Mouse (Mus musculus) midbrain, embryonic 11.5 days (tissue): ENCODE data around the gene Barhl1. TPM values are rescaled to one million over a fixed set of nuclear protein-coding genes. Genes with fewer than 3 reads are reported as not detected.

Experiments
- ATAC-seq: fragments of 200-750 bp; cut with Nextera tagmentation; 2 replicates; pipeline ENCODE4 v1.8.0; 2017; ENCODE audit warnings: moderate TSS enrichment, moderate library complexity; ENCODE audit not compliant: low FRiP score
- DNase-seq: peaks from one replicate; pipeline ENCODE4 v3.0.0; 2015; ENCODE audit warnings: low spot score; ENCODE audit errors: missing footprints
- H3K27ac ChIP-seq: fragments of 300-500 bp; sonication (generic); 2 replicates; pipeline ENCODE4 v1.5.1; 2014; ENCODE audit warnings: low read depth, low read length
- H3K27me3 ChIP-seq: fragments of 300-500 bp; sonication (generic); 2 replicates; pipeline ENCODE4 v1.6.1; 2014; ENCODE audit warnings: mild to moderate bottlenecking, low read length, moderate library complexity, mixed read lengths; ENCODE audit not compliant: control insufficient read depth, insufficient read depth
- H3K36me3 ChIP-seq: fragments of 300-500 bp; sonication (generic); 2 replicates; pipeline ENCODE4 v1.6.1; 2014; ENCODE audit warnings: mild to moderate bottlenecking, low read length, moderate library complexity, mixed read lengths; ENCODE audit not compliant: control insufficient read depth, insufficient read depth
- H3K4me1 ChIP-seq: fragments of 300-500 bp; sonication (generic); 2 replicates; pipeline ENCODE4 v1.6.1; 2014; ENCODE audit warnings: low read length; ENCODE audit not compliant: control insufficient read depth, insufficient read depth
- H3K4me2 ChIP-seq: fragments of 300-500 bp; sonication (generic); 2 replicates; pipeline ENCODE4 v1.6.1; 2014; ENCODE audit warnings: mild to moderate bottlenecking, moderate library complexity
- H3K4me3 ChIP-seq: fragments of 300-500 bp; sonication (generic); 2 replicates; pipeline ENCODE4 v1.5.1; 2014; ENCODE audit warnings: low read depth, low read length
- H3K9ac ChIP-seq: fragments of 300-500 bp; sonication (generic); 2 replicates; pipeline ENCODE4 v1.6.1; 2014; ENCODE audit warnings: low read length
- H3K9me3 ChIP-seq: fragments of 300-500 bp; sonication (generic); 2 replicates; pipeline ENCODE4 v1.6.1; 2016; ENCODE audit warnings: low read length; ENCODE audit not compliant: control insufficient read depth
- WGBS: fragments of 180-500 bp; shearing (Covaris S2); extraction: QIAGEN DNeasy Blood & Tissue Kit; methylation state at CpG from one replicate; pipeline ENCODE4 v1.1.7; 2014; 5-methylcytosine and 5-hydroxymethylcytosine counted together
- polyA plus RNA-seq: library from polyadenylated mRNA; unstranded; fragments of >200 nt; fragmentation: Nextera tagmentation; extraction: Ambion mirVana; gene quantifications from 2 replicates; pipeline ENCODE4 v1.2.1, GENCODE M21; 2014

Barhl1 gene
- polyA plus RNA-seq, 1 experiment from 2014 or later: 12.7 TPM

- H3K9me3 ChIP-seq: no peaks in the 10 kb centered on the region
- ATAC-seq: peak; percentile 84
- peak overlapping the region; percentile 41 for H3K4me2 ChIP-seq
- peak overlapping the region; percentile 50 for H3K9ac ChIP-seq
- H3K36me3 ChIP-seq: no peaks in the 10 kb centered on the region
- H3K4me1 ChIP-seq: peaks cover 46% of the 10 kb centered on the region
- peaks cover 95% of the 10 kb centered on the region for H3K27me3 ChIP-seq
- H3K4me3 ChIP-seq: peak overlapping the region; percentile 22
- peak overlapping the region; percentile 65 for H3K27ac ChIP-seq
- under 1% methylated on average over 39 of the region's 39 CpGs for WGBS
- peak; percentile 95 for DNase-seq
Observed at GRCm38 (mm10) chr2:28908389-28909153, 7.9 kb downstream of the Barhl1 start.

DNA sequence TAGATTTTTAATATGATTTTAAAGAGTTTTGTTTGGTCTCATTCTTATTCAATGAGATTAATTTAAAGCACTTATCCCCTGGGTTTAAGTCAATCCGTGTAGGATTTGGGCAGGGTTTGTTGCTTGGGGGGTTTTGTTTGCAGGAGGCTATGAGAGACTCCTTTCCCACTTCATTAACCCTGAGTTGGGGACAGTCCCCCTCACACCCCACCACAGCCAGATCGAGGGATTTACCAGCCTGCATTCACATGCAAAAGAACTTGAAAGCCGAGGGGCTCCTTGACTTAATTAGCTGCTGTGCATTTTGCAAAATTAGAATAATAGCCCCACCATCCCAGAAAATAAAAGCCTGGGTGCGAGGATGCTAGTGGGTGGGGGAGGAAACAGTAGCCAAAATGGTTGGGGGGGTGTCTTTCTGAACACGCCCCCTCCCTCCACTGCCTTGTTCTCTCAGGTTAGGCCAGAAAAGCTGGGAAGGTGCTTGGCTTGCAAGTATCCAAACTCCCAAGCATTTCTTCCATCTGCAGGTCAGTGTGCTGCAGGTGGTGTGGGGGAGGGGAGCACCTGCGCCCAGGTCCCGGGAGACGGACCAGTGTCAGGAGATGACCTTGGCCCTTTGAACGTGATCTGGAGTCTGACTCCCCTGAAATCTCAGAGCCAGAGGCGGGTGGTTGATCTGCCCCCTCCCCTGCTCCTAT, 8.6 kb downstream of the Barhl1 start:
- no peak for DNase-seq
- Histone ChIP-seq H3K27me3 (peaks cover 95% of the 10 kb centered on the region), H3K9ac (no peak overlapping the region), H3K4me1 (peaks cover 46% of the 10 kb centered on the region), H3K27ac (peak overlapping the region; percentile 13; the same call in 1 of the 2 replicates), H3K4me2 (peak overlapping the region; percentile 41; the same call in 1 of the 2 replicates), H3K4me3 (no peak overlapping the region), H3K9me3 (no peaks in the 10 kb centered on the region), H3K36me3 (no peaks in the 10 kb centered on the region)
- 2% methylated on average over 10 of the region's 10 CpGs for WGBS
- ATAC-seq: peak; percentile 43

DNA sequence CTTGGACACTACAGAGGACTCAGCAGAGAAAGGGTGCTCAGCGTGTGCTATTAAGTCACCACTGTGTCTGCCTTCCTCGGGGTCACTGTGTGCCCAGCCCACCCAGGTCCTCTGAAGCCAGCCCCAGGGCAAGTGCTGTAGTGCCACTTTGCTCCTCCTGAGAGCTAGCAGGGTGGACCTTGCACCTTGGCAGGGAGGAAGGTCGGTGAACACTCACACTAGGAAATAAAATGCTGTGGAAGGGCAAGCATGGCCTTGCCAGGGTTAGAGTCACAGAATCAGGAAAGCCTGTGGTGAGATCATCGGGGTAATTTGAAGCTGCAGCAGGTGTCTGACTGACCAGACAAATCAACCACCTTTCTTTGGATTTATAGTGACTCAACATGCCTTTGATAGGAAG, 10.9 kb downstream of the Barhl1 start:
- Histone ChIP-seq H3K36me3 (no peaks in the 10 kb centered on the region), H3K27ac (no peak overlapping the region; the same call in 1 of the 2 replicates), H3K9ac (no peak overlapping the region), H3K9me3 (no peaks in the 10 kb centered on the region), H3K4me3 (no peak overlapping the region), H3K4me1 (peaks cover 39% of the 10 kb centered on the region), H3K4me2 (no peak overlapping the region), H3K27me3 (peaks cover 95% of the 10 kb centered on the region)
- DNase-seq (no peak), ATAC-seq (0 out of 2 replicates have a peak, but pooled peaks have one; percentile 17)
- 26% methylated on average over 4 of the region's 4 CpGs for WGBS

DNA sequence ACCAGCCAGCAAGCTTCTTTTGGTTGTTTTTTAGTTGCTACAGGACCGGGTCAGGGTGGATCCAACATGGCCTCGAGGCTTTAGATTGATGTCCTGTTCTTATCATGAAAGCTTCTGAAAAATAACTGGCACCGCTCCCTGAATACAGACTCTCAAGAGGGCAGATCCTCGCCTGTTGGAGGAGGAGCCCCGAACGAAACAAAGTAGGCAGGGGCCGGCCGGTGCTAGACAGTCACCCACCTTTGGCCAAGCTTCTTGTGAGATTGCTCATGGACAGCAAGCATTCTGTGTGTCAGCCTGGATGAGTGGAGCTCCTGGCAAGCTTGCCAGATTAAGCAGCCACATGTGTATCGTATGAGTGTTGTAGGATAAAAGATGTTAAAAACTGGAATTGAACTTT, 11.7 kb downstream of the Barhl1 start:
- Histone ChIP-seq H3K4me3 (no peak overlapping the region), H3K36me3 (no peaks in the 10 kb centered on the region), H3K9me3 (no peaks in the 10 kb centered on the region), H3K4me1 (peaks cover 39% of the 10 kb centered on the region), H3K27me3 (peaks cover 95% of the 10 kb centered on the region), H3K9ac (no peak overlapping the region), H3K27ac (no peak overlapping the region), H3K4me2 (no peak overlapping the region)
- 63% methylated on average over 9 of the region's 9 CpGs for WGBS
- no peak for ATAC-seq
- peak; percentile 87 for DNase-seq

DNA sequence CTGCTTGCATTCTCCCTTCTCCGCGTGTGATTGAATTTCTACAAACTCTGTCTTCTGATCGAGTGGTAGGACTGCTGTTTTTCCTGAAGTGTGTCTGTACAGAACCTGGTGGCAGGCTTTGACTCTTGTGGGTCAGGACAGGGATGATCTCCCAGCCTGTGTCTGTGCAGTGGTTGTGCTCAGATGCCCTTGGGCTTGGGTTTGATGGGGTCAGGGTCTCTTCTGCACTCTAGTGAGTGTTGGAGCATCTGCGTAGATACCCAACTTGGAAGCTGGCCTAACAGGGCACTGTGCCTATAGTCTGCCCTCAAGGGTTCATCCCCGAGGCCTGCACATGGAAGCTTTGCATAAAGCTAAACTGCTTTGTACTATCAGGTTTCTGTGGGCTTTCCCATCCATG, 12.6 kb downstream of the Barhl1 start:
- no peaks in the 10 kb centered on the region for H3K36me3 ChIP-seq
- H3K27me3 ChIP-seq: peaks cover 93% of the 10 kb centered on the region
- ATAC-seq (no peak), DNase-seq (peak; percentile 80)
- H3K4me1 ChIP-seq: peaks cover 32% of the 10 kb centered on the region
- no peak overlapping the region for H3K9ac ChIP-seq
- H3K27ac ChIP-seq: no peak overlapping the region
- 79% methylated on average over 5 of the region's 5 CpGs for WGBS
- H3K4me3 ChIP-seq: no peak overlapping the region
- H3K9me3 ChIP-seq: no peaks in the 10 kb centered on the region
- H3K4me2 ChIP-seq: no peak overlapping the region

DNA sequence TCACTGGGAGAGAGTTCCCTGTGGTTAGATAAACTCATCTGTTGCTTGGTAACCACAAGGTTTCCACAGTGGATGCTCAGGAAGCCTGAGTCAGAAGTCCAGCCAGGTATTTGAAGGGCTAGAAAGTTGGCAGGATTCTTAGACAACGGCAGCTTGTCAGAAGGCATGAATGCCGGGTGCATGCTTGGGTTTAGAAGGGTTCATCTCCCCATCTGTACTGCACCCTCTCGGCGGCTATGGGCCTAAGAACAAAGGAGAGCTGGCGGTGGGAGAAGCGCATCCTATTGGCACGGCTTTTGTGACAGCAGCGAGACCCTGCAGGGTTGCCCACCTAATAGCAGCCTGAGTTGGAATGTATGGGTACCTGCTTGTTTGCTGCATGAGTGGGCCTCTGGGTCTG, 14.2 kb downstream of the Barhl1 start:
- no peaks in the 10 kb centered on the region for H3K9me3 ChIP-seq
- no peak overlapping the region for H3K4me2 ChIP-seq
- H3K9ac ChIP-seq: no peak overlapping the region
- H3K4me3 ChIP-seq: no peak overlapping the region
- no peak for ATAC-seq
- no peaks in the 10 kb centered on the region for H3K36me3 ChIP-seq
- H3K27ac ChIP-seq: no peak overlapping the region
- H3K4me1 ChIP-seq: peaks cover 16% of the 10 kb centered on the region
- H3K27me3 ChIP-seq: peaks cover 83% of the 10 kb centered on the region
- 85% methylated on average over 8 of the region's 8 CpGs for WGBS
- no peak for DNase-seq

DNA sequence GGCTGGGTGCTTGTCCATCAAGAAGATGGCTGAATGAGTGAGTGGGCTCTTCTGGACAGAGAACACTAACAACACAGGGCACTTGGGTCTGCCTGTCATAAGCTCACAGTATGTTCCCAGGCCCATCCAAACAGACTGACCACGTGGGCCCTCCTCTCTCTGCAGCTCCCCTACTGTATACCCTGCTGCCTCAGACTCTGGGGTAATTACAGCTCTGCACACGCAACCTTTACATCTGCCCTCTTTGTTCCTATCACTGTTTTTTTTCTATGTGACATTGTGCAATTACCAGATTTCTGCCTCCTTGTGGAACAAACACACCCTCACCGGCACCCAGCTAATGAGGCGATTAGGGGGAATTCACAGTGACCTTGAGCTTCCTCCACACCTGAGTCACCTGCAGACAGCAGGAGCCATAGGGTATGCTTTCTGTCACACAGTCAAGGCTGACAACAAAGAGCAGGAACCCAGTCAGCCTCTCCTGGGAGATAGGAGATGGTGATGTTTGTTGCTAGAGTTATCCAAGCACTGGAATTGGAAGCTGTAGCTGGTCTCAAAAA, 19.0 kb downstream of the Barhl1 start:
- Histone ChIP-seq H3K36me3 (no peaks in the 10 kb centered on the region), H3K9ac (no peak overlapping the region), H3K4me3 (no peak overlapping the region), H3K4me2 (no peak overlapping the region), H3K9me3 (no peaks in the 10 kb centered on the region), H3K4me1 (peaks cover 16% of the 10 kb centered on the region), H3K27ac (no peak overlapping the region), H3K27me3 (peaks cover 56% of the 10 kb centered on the region)
- 84% methylated on average over 4 of the region's 4 CpGs for WGBS
- DNase-seq (no peak), ATAC-seq (no peak)

- peaks cover 18% of the 10 kb centered on the region for H3K4me1 ChIP-seq
- H3K9ac ChIP-seq: no peak overlapping the region
- H3K4me2 ChIP-seq: no peak overlapping the region
- H3K27me3 ChIP-seq: peaks cover 41% of the 10 kb centered on the region
- ATAC-seq: no peak
- no peak overlapping the region for H3K4me3 ChIP-seq
- no peaks in the 10 kb centered on the region for H3K9me3 ChIP-seq
- 97% methylated on average over 7 of the region's 7 CpGs for WGBS
- H3K36me3 ChIP-seq: no peaks in the 10 kb centered on the region
- H3K27ac ChIP-seq: no peak overlapping the region
- no peak for DNase-seq
Observed at GRCm38 (mm10) chr2:28895876-28896275, 20.6 kb downstream of the Barhl1 start.

GRCm38 (mm10) chr2:28893526-28893925, 22.9 kb downstream of the Barhl1 start:
- Histone ChIP-seq H3K27me3 (peaks cover 23% of the 10 kb centered on the region; the same call in 1 of the 2 replicates), H3K4me1 (peaks cover 20% of the 10 kb centered on the region), H3K4me3 (no peak overlapping the region), H3K9me3 (no peaks in the 10 kb centered on the region), H3K36me3 (no peaks in the 10 kb centered on the region), H3K9ac (no peak overlapping the region), H3K4me2 (no peak overlapping the region), H3K27ac (no peak overlapping the region)
- 19% methylated on average over 6 of the region's 6 CpGs for WGBS
- ATAC-seq (peak; percentile 71; the same call in 1 of the 2 replicates), DNase-seq (peak; percentile 86)
